Mouse (Mus musculus) midbrain, embryonic 16.5 days (tissue): Measurements from ENCODE around the gene Slc27a1. TPM values are rescaled to one million over a fixed set of nuclear protein-coding genes. Genes with fewer than 3 reads are reported as not detected.
A peak's percentile ranks its signal among the peaks of the same experiment; 100 is the strongest.

Experiments used
- ATAC-seq: fragments of 200-750 bp; cut with Nextera tagmentation; 2 replicates; pipeline ENCODE4 v1.8.0; 2017; ENCODE audit warnings: moderate TSS enrichment
- H3K27ac ChIP-seq: fragments of 300-500 bp; sonication (generic); 2 replicates; pipeline ENCODE4 v1.5.1; 2014; ENCODE audit warnings: mild to moderate bottlenecking, low read length, mixed read lengths
- H3K27me3 ChIP-seq: fragments of 300-500 bp; sonication (generic); 2 replicates; pipeline ENCODE4 v1.6.1; 2014; ENCODE audit warnings: low read depth, low read length, mixed read lengths; ENCODE audit not compliant: control insufficient read depth, insufficient read depth
- H3K36me3 ChIP-seq: fragments of 300-500 bp; sonication (generic); 2 replicates; pipeline ENCODE4 v1.6.1; 2014; ENCODE audit warnings: mild to moderate bottlenecking, low read length, moderate library complexity, mixed read lengths; ENCODE audit not compliant: control insufficient read depth, insufficient read depth
- H3K4me1 ChIP-seq: fragments of 300-500 bp; sonication (generic); 2 replicates; pipeline ENCODE4 v1.6.1; 2014; ENCODE audit warnings: mild to moderate bottlenecking, low read length, mixed read lengths; ENCODE audit not compliant: control insufficient read depth, insufficient read depth
- H3K4me2 ChIP-seq: fragments of 300-500 bp; sonication (generic); 2 replicates; pipeline ENCODE4 v1.6.1; 2014; ENCODE audit warnings: mild to moderate bottlenecking, low read length, mixed read lengths
- H3K4me3 ChIP-seq: fragments of 300-500 bp; sonication (generic); 2 replicates; pipeline ENCODE4 v1.5.1; 2014; ENCODE audit warnings: low read depth, mild to moderate bottlenecking, low read length, moderate library complexity, mixed read lengths
- H3K9ac ChIP-seq: fragments of 300-500 bp; sonication (generic); 2 replicates; pipeline ENCODE4 v1.6.1; 2014; ENCODE audit warnings: low read depth, low read length, mixed read lengths
- H3K9me3 ChIP-seq: fragments of 300-500 bp; sonication (generic); replicated peaks from 2 replicates; pipeline ENCODE4 v1.6.1; 2014; ENCODE audit warnings: mild to moderate bottlenecking, low read length, mixed read lengths; ENCODE audit not compliant: control insufficient read depth, poor library complexity, severe bottlenecking
- WGBS: fragments of 180-500 bp; shearing (Covaris S2); extraction: QIAGEN DNeasy Blood & Tissue Kit; methylation state at CpG from one replicate; pipeline ENCODE4 v1.1.7; 2014; 5-methylcytosine and 5-hydroxymethylcytosine counted together
- polyA plus RNA-seq: library from polyadenylated mRNA; unstranded; fragments of >200 nt; fragmentation: Nextera tagmentation; extraction: Ambion mirVana; gene quantifications from 2 replicates; pipeline ENCODE4 v1.2.1, GENCODE M21; 2015

The Slc27a1 gene
- polyA plus RNA-seq, 1 experiment from 2014 or later = 79.2 TPM

DNA sequence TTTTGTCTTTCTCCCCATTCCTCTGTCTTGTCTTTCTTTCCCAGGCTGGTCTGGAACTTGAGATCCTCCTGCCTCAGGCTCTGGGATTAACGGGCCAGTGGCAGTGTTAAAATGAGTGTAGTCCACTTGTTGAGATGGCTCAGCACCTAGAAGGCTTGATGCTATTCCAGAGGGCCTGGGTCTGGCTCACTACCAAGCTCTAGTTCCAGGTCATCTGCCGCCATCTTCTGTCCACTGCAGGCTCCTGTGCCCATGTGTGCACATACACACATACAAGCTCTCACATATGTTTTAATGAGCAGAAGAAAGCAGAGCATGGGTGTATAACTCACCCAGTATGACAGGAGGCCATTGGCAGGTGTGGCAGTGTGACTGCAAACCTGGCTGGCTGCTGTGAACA is 3.4 kb downstream of the Slc27a1 start:
- 96% methylated on average over 2 of the region's 2 CpGs for WGBS
- H3K36me3 ChIP-seq = no peaks in the 10 kb centered on the region
- no peak overlapping the region for H3K9ac ChIP-seq
- peak overlapping the region; percentile 51 for H3K27ac ChIP-seq
- no peak for ATAC-seq
- peaks cover 19% of the 10 kb centered on the region for H3K4me1 ChIP-seq
- H3K9me3 ChIP-seq = no peaks in the 10 kb centered on the region
- H3K4me3 ChIP-seq = no peak overlapping the region
- H3K27me3 ChIP-seq = 0 out of 2 replicates have a peak, but pooled peaks cover 3% of the 10 kb centered on the region
- H3K4me2 ChIP-seq = no peak overlapping the region; the same call in 1 of the 2 replicates

DNA sequence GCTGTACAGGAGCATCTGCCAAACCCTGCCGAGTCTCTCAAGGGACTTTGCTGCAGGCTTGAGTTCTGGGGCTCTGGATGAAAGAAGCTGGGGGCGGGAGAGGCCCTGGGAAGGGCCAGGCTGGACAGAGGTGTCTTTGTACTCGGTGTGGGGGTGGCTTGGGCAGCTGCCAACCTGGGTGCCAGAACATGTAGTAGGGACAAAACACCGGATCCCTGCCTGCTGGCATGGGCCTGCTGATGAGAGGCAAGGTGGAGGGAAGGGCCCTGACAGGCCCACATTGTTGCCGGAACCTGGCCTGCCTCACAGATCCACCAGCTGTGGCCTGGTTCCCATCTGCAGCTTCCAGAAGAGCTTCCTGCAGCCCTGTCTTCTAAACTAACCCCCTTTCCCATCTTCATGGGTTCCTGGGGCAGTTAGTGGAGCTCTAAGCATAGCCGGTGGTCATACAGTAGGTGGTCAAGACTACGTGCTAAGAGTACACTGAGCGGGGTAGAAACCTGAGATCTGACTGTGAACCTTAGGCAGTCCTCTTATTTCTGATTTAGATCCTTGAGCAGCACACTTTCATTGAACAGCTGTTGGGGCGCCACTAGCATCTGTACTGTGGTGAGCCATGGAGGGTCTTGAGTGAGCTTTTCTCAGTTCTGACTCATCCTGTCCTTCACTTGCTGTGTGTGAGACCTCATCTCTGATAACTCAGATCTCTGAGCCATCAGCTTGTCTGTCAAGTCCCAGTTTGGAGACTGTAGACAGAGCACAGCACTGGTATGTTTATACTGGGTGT is 4.4 kb downstream of the Slc27a1 start:
- Histone ChIP-seq H3K27ac (peak overlapping the region; percentile 51), H3K36me3 (no peaks in the 10 kb centered on the region), H3K4me3 (no peak overlapping the region), H3K4me2 (peak overlapping the region; percentile 1; the same call in 1 of the 2 replicates), H3K4me1 (peaks cover 19% of the 10 kb centered on the region), H3K9me3 (no peaks in the 10 kb centered on the region), H3K9ac (0 out of 2 replicates have a peak overlapping the region, but pooled peaks have one; percentile 34), H3K27me3 (no peaks in the 10 kb centered on the region)
- WGBS = 71% methylated on average over 9 of the region's 9 CpGs
- no peak for ATAC-seq

DNA sequence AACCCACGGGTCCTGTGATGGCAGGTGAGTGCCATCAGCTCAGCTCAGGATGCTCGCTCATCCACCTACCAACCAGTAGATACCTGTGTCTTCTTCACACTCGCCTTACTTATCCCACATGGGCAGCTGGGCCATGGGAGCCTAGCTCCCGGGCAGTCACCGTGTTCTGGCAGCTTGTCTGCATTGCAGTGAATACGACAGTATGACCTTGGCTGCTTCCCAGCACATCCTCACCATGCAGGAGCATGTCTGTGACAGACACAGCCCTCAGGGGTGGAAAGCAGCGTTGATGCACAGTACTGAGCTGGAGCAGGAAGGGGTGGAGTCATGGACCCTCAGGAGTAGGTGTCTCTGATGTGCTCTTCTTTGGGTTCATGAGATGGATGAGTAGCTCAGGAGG is 5.7 kb downstream of the Slc27a1 start:
- WGBS = 76% methylated on average over 7 of the region's 7 CpGs
- Histone ChIP-seq H3K36me3 (0 out of 2 replicates have a peak, but pooled peaks cover under 1% of the 10 kb centered on the region), H3K9me3 (no peaks in the 10 kb centered on the region), H3K4me2 (no peak overlapping the region), H3K27me3 (no peaks in the 10 kb centered on the region), H3K4me1 (peaks cover 19% of the 10 kb centered on the region), H3K27ac (no peak overlapping the region), H3K4me3 (no peak overlapping the region), H3K9ac (no peak overlapping the region)
- no peak for ATAC-seq

DNA sequence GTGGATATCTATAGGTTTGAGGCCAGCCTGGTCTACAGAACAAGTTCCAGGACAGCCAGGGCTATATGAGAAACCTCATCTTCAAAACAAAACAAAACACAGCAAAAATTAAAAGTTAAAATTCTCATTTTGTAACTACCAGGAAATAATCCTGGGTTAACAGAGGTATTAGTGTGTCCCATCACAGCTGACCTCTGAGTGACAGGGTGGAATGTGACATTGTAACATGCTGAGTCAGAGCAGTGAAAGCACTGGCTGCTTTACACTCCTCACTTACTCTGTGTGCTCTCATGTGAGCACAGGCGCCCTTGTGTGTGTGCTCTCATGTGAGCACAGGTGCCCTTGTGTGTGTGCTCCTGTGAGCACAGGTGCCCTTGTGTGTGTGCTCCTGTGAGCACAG is 6.3 kb downstream of the Slc27a1 start:
- Histone ChIP-seq H3K9me3 (no peaks in the 10 kb centered on the region), H3K4me1 (peaks cover 19% of the 10 kb centered on the region), H3K4me2 (no peak overlapping the region), H3K27ac (no peak overlapping the region), H3K9ac (no peak overlapping the region), H3K36me3 (0 out of 2 replicates have a peak, but pooled peaks cover 2% of the 10 kb centered on the region), H3K27me3 (no peaks in the 10 kb centered on the region), H3K4me3 (no peak overlapping the region)
- no peak for ATAC-seq
- 91% methylated on average over 1 of the region's 1 CpGs for WGBS

DNA sequence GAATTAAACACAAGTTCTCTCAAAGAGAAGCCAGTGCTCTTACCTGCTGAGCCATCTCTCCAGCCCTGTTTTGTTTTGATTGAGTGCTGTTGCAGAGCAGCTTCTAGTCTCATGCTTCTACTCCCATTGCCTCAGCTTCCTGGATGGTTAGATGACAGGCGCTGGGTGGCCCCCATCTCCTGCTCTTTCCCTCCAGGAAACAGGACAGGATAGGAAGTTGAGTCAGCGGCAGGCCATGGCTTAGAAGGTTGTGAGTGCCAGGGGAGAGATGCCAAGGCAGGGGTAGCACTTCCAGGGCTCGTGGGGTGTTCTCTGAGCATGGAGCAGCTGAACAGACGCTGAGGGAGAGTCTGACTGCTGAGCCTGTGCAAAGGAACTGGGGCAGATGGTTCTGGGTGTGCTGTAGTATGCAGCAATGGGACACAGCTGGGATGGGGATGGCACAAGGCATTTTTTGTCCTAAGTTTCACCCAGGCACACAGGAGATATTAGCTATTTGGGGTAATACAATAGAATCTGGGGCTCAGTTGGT is 9.2 kb downstream of the Slc27a1 start:
- Histone ChIP-seq H3K27me3 (no peaks in the 10 kb centered on the region), H3K36me3 (peaks cover 13% of the 10 kb centered on the region; the same call in 1 of the 2 replicates), H3K4me3 (no peak overlapping the region), H3K27ac (no peak overlapping the region), H3K4me2 (no peak overlapping the region), H3K9ac (no peak overlapping the region), H3K4me1 (peaks cover under 1% of the 10 kb centered on the region; the same call in 1 of the 2 replicates), H3K9me3 (no peaks in the 10 kb centered on the region)
- WGBS = 71% methylated on average over 4 of the region's 4 CpGs
- ATAC-seq = no peak

DNA sequence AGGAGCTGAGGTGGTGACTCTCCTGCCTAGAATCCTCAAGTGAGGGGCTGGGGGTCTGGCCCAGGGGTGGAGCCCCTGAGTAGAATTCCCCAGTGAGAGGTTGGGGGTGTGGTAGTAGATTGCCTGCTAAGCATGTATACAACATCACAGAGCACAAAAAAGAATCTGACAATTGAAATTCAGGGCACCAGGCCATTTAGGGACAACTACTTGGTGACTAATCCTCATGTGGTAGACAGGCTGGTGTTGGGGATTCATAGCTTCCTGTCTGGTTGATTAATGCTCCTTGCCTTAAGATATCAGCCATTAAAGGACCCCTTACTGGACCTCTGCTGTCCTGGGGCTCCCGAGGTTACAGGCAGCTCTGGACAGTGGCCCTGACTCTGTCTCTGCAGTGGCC is 10.3 kb downstream of the Slc27a1 start:
- Histone ChIP-seq H3K27ac (no peak overlapping the region), H3K27me3 (no peaks in the 10 kb centered on the region), H3K4me2 (no peak overlapping the region), H3K9ac (no peak overlapping the region), H3K9me3 (no peaks in the 10 kb centered on the region), H3K36me3 (peaks cover 16% of the 10 kb centered on the region), H3K4me3 (no peak overlapping the region), H3K4me1 (no peaks in the 10 kb centered on the region)
- WGBS = 79% methylated on average over 1 of the region's 1 CpGs
- no peak for ATAC-seq

DNA sequence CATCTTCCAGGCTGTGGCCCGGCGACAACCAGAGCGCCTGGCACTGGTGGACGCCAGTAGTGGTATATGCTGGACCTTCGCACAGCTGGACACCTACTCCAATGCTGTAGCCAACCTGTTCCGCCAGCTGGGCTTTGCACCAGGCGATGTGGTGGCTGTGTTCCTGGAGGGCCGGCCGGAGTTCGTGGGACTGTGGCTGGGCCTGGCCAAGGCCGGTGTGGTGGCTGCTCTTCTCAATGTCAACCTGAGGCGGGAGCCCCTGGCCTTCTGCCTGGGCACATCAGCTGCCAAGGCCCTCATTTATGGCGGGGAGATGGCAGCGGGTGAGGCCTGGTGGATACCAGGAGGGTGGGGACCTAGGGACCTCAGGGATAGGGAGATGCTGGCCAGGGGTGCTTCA is 10.8 kb downstream of the Slc27a1 start:
- Histone ChIP-seq H3K27ac (no peak overlapping the region), H3K9ac (peak overlapping the region; percentile 20; the same call in 1 of the 2 replicates)
- 80% methylated on average over 13 of the region's 14 CpGs for WGBS

DNA sequence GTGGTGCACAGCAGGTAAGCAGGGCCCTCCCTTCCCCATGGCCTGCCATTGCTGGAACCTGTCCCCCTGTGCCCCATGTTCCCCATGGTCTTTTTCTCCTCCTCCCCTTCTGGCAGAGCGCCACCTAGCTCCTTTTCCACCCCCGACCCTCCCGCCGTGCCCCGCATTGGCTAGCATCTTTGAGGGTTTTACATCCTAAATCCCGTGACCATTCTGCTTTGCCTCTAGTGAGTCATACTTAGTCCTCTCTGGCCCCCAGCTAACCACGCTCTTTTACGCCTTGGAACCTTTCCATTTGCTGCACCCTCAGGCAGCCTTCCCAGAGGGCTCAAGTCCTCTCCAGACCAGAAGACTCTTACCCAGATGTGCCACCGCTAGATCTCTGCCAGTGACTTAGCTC is 11.5 kb downstream of the Slc27a1 start:
- Histone ChIP-seq H3K27ac (no peak overlapping the region), H3K9ac (no peak overlapping the region), H3K4me1 (no peaks in the 10 kb centered on the region), H3K36me3 (peaks cover 24% of the 10 kb centered on the region), H3K9me3 (no peaks in the 10 kb centered on the region), H3K4me2 (no peak overlapping the region), H3K27me3 (no peaks in the 10 kb centered on the region), H3K4me3 (no peak overlapping the region)
- ATAC-seq = peak; percentile 36; the same call in 1 of the 2 replicates
- WGBS = 19% methylated on average over 9 of the region's 9 CpGs

More for the DNA sequence above, 10.8 kb downstream of the Slc27a1 start:
- no peaks in the 10 kb centered on the region for H3K27me3 ChIP-seq
- no peaks in the 10 kb centered on the region for H3K9me3 ChIP-seq
- 0 out of 2 replicates have a peak, but pooled peaks have one; percentile 23 for ATAC-seq
- H3K4me2 ChIP-seq = no peak overlapping the region
- H3K4me1 ChIP-seq = no peaks in the 10 kb centered on the region
- H3K4me3 ChIP-seq = no peak overlapping the region
- H3K36me3 ChIP-seq = peaks cover 21% of the 10 kb centered on the region

DNA sequence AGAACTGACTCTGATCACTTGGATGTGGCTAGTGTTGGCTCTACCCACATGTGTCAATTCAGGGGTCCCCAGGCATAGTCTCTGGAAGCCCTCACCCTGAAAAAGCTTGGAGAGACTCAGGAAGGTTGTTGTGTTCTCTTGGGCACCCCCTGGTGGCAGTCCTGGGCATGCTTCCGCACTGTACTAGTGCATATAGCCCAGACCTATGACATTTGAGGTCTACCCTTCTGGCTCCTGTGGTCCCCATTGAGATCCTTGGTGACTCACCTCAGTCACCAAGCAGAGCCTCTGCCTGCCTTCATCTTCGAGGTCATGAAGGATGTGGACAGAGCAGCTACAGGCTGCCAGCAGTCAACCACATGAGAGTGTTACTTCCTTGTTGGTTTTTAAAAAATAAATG is 18.2 kb downstream of the Slc27a1 start:
- Histone ChIP-seq H3K27me3 (no peaks in the 10 kb centered on the region), H3K27ac (no peak overlapping the region), H3K36me3 (peaks cover 16% of the 10 kb centered on the region), H3K9me3 (no peaks in the 10 kb centered on the region), H3K9ac (no peak overlapping the region), H3K4me2 (no peak overlapping the region), H3K4me1 (peaks cover 10% of the 10 kb centered on the region), H3K4me3 (no peak overlapping the region)
- ATAC-seq = no peak
- WGBS = 73% methylated on average over 2 of the region's 2 CpGs
